Mouse (Mus musculus) intestine, embryonic 14.5 days (tissue): ENCODE measurements around the gene Ubap1l. TPM values are rescaled to one million over a fixed set of nuclear protein-coding genes. Genes with fewer than 3 reads are reported as not detected.

Experiments
- ATAC-seq: fragments of 200-750 bp; cut with Nextera tagmentation; replicated peaks from 2 replicates; pipeline ENCODE4 v1.8.0; 2017; ENCODE audit warnings: low read depth, moderate number of reproducible peaks, moderate TSS enrichment, moderate library complexity; ENCODE audit not compliant: low FRiP score, low TSS enrichment
- DNase-seq: peaks from one replicate; pipeline ENCODE4 v3.0.0-alpha.2; 2018; ENCODE audit warnings: low spot score
- H3K27ac ChIP-seq: fragments of 300-500 bp; sonication (generic); 2 replicates; pipeline ENCODE4 v1.5.1; 2014; ENCODE audit warnings: low read depth, mild to moderate bottlenecking, control low read depth
- H3K27me3 ChIP-seq: fragments of 300-500 bp; sonication (generic); replicated peaks from 2 replicates; pipeline ENCODE4 v1.6.1; 2014; ENCODE audit warnings: low read length, control low read depth; ENCODE audit not compliant: control insufficient read depth, insufficient read depth
- H3K36me3 ChIP-seq: fragments of 300-500 bp; sonication (generic); 2 replicates; pipeline ENCODE4 v1.6.1; 2014; ENCODE audit warnings: low read length, control low read depth; ENCODE audit not compliant: control insufficient read depth, insufficient read depth
- H3K4me1 ChIP-seq: fragments of 300-500 bp; sonication (generic); replicated peaks from 2 replicates; pipeline ENCODE4 v1.6.1; 2014; ENCODE audit warnings: low read length, control low read depth, mixed read lengths; ENCODE audit not compliant: control insufficient read depth, insufficient read depth
- H3K4me2 ChIP-seq: fragments of 300-500 bp; sonication (generic); 2 replicates; pipeline ENCODE4 v1.6.1; 2014; ENCODE audit warnings: low read length
- H3K4me3 ChIP-seq: fragments of 300-500 bp; sonication (generic); 2 replicates; pipeline ENCODE4 v1.5.1; 2014; ENCODE audit warnings: low read depth, low read length, control low read depth, mixed read lengths
- H3K9ac ChIP-seq: fragments of 300-500 bp; sonication (generic); 2 replicates; pipeline ENCODE4 v1.6.1; 2014; ENCODE audit warnings: mild to moderate bottlenecking, low read length
- H3K9me3 ChIP-seq: fragments of 300-500 bp; sonication (generic); 2 replicates; pipeline ENCODE4 v1.6.1; 2016; ENCODE audit warnings: low read length, control low read depth; ENCODE audit not compliant: control insufficient read depth
- WGBS: fragments of 180-500 bp; shearing (Covaris S2); extraction: QIAGEN DNeasy Blood & Tissue Kit; methylation state at CpG from one replicate; pipeline ENCODE4 v1.1.7; 2014; 5-methylcytosine and 5-hydroxymethylcytosine counted together
- polyA plus RNA-seq: library from polyadenylated mRNA; unstranded; fragments of >200 nt; fragmentation: Nextera tagmentation; extraction: Ambion mirVana; gene quantifications from 2 replicates; pipeline ENCODE4 v1.2.1, GENCODE M21; 2014

Gene Ubap1l
- polyA plus RNA-seq, 1 experiment from 2014 or later: 0.39 TPM

- Histone ChIP-seq H3K27ac (no peak overlapping the region), H3K4me2 (no peak overlapping the region), H3K4me3 (no peak overlapping the region), H3K27me3 (peaks cover 89% of the 10 kb centered on the region), H3K4me1 (peaks cover 3% of the 10 kb centered on the region), H3K9me3 (no peaks in the 10 kb centered on the region), H3K9ac (no peak overlapping the region), H3K36me3 (no peaks in the 10 kb centered on the region)
- DNase-seq: no peak
- no peak for ATAC-seq
- 62% methylated on average over 2 of the region's 2 CpGs for WGBS
Measured at GRCm38 (mm10) chr9:65394360-65394759, 33.5 kb downstream of the Ubap1l start.

- Histone ChIP-seq H3K4me3 (peak within 1 kb of the TSS; percentile 44), H3K27ac (no peak within 1 kb of the TSS), H3K4me2 (peak within 1 kb of the TSS; percentile 74), H3K9me3 (no peaks in the 10 kb centered on the region), H3K27me3 (peaks cover 78% of the 10 kb centered on the region), H3K9ac (peak within 1 kb of the TSS; percentile 37), H3K4me1 (peaks cover 3% of the 10 kb centered on the region; the same call in 1 of the 2 replicates), H3K36me3 (no peaks in the 10 kb centered on the region)
- ATAC-seq (peak; percentile 72; the same call in 1 of the 2 replicates), DNase-seq (peak; percentile 80)
- WGBS: 1% methylated on average over 24 of the region's 24 CpGs
Measured at GRCm38 (mm10) chr9:65398279-65398678, 37.4 kb downstream of the Ubap1l start, which contains the start of gene Rasl12. TSS of gene Rasl12 (plus strand) at chr9:65398506.

DNA sequence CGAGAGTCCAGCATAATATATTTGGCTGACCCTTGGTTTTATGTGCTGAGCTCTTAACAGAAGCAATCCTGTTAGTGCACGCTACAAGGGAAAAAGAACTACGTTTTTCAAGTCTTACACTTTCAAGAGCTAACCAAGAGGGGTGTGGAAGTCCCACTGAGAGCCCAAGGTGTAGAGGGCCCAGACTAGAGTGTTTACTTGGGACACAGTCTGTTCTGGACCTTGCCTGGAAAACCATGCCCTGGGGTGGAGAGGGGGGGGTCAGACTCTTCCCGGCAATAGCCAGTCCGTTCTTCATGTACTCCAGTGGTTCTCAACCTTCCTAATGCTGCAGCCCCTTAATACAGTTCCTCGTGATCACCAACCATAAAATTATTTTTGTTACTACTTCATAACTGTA, 39.1 kb downstream of the Ubap1l start:
- no peak for DNase-seq
- no peaks in the 10 kb centered on the region for H3K36me3 ChIP-seq
- peaks cover 75% of the 10 kb centered on the region for H3K27me3 ChIP-seq
- no peak overlapping the region for H3K27ac ChIP-seq
- H3K4me2 ChIP-seq: no peak overlapping the region
- no peak for ATAC-seq
- no peaks in the 10 kb centered on the region for H3K9me3 ChIP-seq
- H3K4me3 ChIP-seq: no peak overlapping the region
- no peak overlapping the region for H3K9ac ChIP-seq
- 80% methylated on average over 6 of the region's 6 CpGs for WGBS
- peaks cover 3% of the 10 kb centered on the region; the same call in 1 of the 2 replicates for H3K4me1 ChIP-seq

DNA sequence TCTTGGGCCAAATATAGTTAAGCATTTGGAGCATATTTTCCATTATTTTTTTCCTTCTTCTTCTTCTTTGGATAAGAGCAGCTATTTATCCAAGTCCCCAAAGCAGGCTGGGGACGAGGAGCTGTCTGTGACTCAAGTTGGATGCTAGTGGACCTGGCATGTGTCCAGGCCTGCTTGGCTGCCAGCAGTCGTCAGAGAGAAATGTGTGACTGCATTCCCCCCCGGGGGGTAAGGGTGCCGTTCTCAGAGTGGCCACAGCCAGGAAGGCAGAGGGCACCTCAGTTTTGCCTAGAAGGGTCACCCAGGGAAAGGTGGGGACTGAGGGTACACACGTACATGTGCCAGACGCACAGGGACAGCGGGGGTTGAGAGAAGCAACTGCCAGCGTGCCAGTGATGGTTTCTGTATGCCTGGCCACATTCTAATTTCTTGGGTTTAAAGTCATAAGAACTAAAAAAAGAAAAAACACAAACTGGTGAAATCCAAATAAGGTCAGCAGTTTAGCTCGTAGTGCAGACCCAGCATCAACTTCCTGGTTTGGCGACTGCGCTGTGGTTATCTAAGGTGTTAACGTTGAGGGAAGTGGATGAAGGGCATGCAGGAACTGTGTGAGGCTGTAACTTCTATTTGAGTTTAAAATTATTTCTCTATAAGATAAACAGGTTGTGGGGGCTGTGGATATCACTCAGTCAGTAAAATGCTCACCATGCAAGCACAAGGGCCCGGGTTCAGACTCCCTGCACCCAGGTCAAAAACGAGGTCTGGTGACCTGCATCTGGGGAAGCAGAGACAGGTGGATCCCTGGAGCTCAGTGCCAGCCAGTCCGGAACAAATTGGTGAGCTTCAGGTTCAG, 43.7 kb downstream of the Ubap1l start:
- H3K36me3 ChIP-seq: no peaks in the 10 kb centered on the region
- no peak overlapping the region for H3K4me3 ChIP-seq
- H3K4me1 ChIP-seq: no peaks in the 10 kb centered on the region
- DNase-seq (no peak), ATAC-seq (no peak)
- no peak overlapping the region for H3K9ac ChIP-seq
- H3K27ac ChIP-seq: no peak overlapping the region
- no peaks in the 10 kb centered on the region for H3K9me3 ChIP-seq
- peaks cover 39% of the 10 kb centered on the region for H3K27me3 ChIP-seq
- H3K4me2 ChIP-seq: no peak overlapping the region
- WGBS: 72% methylated on average over 15 of the region's 15 CpGs

GRCm38 (mm10) chr9:65405184-65405449, 44.3 kb downstream of the Ubap1l start:
- DNase-seq (no peak), ATAC-seq (no peak)
- no peak overlapping the region for H3K27ac ChIP-seq
- no peak overlapping the region for H3K4me2 ChIP-seq
- peaks cover 35% of the 10 kb centered on the region for H3K27me3 ChIP-seq
- H3K9me3 ChIP-seq: no peaks in the 10 kb centered on the region
- H3K4me1 ChIP-seq: no peaks in the 10 kb centered on the region
- H3K36me3 ChIP-seq: no peaks in the 10 kb centered on the region
- H3K9ac ChIP-seq: no peak overlapping the region
- 90% methylated on average over 2 of the region's 2 CpGs for WGBS
- no peak overlapping the region for H3K4me3 ChIP-seq

DNA sequence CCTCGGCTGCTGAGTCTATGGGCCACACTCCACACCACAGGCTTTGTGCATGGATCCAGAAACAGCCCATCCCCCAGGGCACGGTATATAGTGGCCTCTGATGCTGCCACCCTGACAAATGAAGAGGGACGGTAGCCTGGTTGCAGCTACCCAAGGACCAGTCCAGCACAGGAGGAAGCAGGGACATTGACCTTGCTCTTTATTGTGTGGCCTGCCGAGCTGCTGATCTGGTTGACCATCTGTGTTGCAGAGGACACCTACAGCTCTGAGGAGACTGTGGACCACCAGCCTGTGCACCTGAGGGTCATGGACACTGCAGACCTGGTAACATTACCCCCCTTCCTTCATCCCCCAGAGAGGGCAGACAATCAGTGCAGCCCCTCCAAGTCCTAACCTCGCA, 46.5 kb downstream of the Ubap1l start:
- H3K4me3 ChIP-seq: no peak overlapping the region
- no peaks in the 10 kb centered on the region for H3K9me3 ChIP-seq
- H3K36me3 ChIP-seq: no peaks in the 10 kb centered on the region
- H3K9ac ChIP-seq: no peak overlapping the region
- 81% methylated on average over 5 of the region's 5 CpGs for WGBS
- no peaks in the 10 kb centered on the region for H3K4me1 ChIP-seq
- DNase-seq (no peak), ATAC-seq (no peak)
- H3K27ac ChIP-seq: no peak overlapping the region
- peaks cover 21% of the 10 kb centered on the region for H3K27me3 ChIP-seq
- H3K4me2 ChIP-seq: no peak overlapping the region

DNA sequence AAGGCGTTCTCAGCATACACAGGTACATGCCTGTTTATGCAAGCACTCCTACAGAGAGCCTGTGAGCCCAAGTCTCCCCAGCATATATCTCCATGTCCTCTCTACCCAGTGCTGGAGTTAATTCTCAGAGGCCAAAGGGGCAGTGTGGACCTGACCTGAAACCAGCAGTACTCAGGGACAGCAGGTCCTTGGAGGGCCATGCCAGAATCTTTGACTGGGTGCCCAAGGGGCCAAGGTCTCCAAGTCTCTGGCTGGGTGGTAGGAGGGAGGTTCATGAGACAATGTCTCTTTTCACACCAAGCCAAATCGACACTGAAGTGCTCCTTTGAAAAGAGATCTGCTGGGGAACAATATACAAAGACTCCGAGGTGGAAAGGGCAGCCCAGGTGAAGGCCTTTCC, 47.0 kb downstream of the Ubap1l start:
- WGBS: 70% methylated on average over 3 of the region's 3 CpGs
- Histone ChIP-seq H3K36me3 (no peaks in the 10 kb centered on the region), H3K27ac (no peak overlapping the region), H3K27me3 (peaks cover 16% of the 10 kb centered on the region), H3K9ac (no peak overlapping the region), H3K4me3 (no peak overlapping the region), H3K4me1 (no peaks in the 10 kb centered on the region), H3K9me3 (no peaks in the 10 kb centered on the region), H3K4me2 (no peak overlapping the region)
- ATAC-seq (no peak), DNase-seq (no peak)

- 62% methylated on average over 5 of the region's 5 CpGs for WGBS
- H3K4me3 ChIP-seq: no peak overlapping the region
- DNase-seq (no peak), ATAC-seq (no peak)
- no peaks in the 10 kb centered on the region for H3K9me3 ChIP-seq
- H3K27ac ChIP-seq: no peak overlapping the region
- H3K4me1 ChIP-seq: no peaks in the 10 kb centered on the region
- peaks cover 17% of the 10 kb centered on the region for H3K27me3 ChIP-seq
- H3K9ac ChIP-seq: no peak overlapping the region
- H3K36me3 ChIP-seq: no peaks in the 10 kb centered on the region
- H3K4me2 ChIP-seq: no peak overlapping the region
Measured at GRCm38 (mm10) chr9:65408871-65409295, 48.0 kb downstream of the Ubap1l start.

DNA sequence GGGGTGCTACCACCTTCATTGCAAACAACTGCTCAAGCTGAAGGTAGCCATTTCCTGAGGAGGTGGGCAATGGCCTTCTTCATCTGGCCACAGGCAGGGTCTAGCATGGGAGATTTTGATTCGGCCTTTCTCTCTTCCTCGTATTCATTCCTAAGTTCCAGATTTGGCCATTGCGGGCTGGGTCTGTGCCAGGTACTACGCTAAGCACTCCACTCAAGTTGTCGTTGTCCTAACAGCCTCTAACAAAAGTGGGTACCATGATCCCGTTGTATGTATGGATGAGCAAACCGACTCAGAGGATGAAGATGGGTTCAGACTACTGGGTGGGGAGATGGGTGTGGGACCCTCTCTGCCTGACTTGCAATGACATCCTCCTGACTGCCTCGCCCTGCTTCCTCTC, 49.5 kb downstream of the Ubap1l start:
- 90% methylated on average over 8 of the region's 8 CpGs for WGBS

More for the DNA sequence above, 49.5 kb downstream of the Ubap1l start:
- ATAC-seq (no peak), DNase-seq (no peak)
- no peaks in the 10 kb centered on the region for H3K4me1 ChIP-seq
- no peaks in the 10 kb centered on the region for H3K9me3 ChIP-seq
- no peak overlapping the region for H3K9ac ChIP-seq
- H3K36me3 ChIP-seq: no peaks in the 10 kb centered on the region
- H3K4me3 ChIP-seq: no peak overlapping the region
- peaks cover 14% of the 10 kb centered on the region for H3K27me3 ChIP-seq
- H3K4me2 ChIP-seq: no peak overlapping the region
- no peak overlapping the region for H3K27ac ChIP-seq
